Mouse (Mus musculus) neural tube, embryonic 15.5 days (tissue): ENCODE results near the gene Mfn2. TPM values are rescaled to one million over a fixed set of nuclear protein-coding genes. Genes with fewer than 3 reads are reported as not detected.

Source experiments
- ATAC-seq: fragments of 200-750 bp; cut with Nextera tagmentation; 2 replicates; pipeline ENCODE4 v1.8.0; 2017; ENCODE audit warnings: mild to moderate bottlenecking, moderate TSS enrichment, moderate library complexity; ENCODE audit not compliant: low FRiP score
- H3K27ac ChIP-seq: fragments of 300-500 bp; sonication (generic); replicated peaks from 2 replicates; pipeline ENCODE4 v1.5.1; 2015; ENCODE audit warnings: mild to moderate bottlenecking, inconsistent platforms
- H3K27me3 ChIP-seq: fragments of 300-500 bp; sonication (generic); replicated peaks from 2 replicates; pipeline ENCODE4 v1.6.1; 2015; ENCODE audit warnings: inconsistent platforms
- H3K36me3 ChIP-seq: fragments of 300-500 bp; sonication (generic); 2 replicates; pipeline ENCODE4 v1.6.1; 2015; ENCODE audit warnings: inconsistent platforms
- H3K4me1 ChIP-seq: fragments of 300-500 bp; sonication (generic); 2 replicates; pipeline ENCODE4 v1.6.1; 2015; ENCODE audit warnings: inconsistent platforms
- H3K4me2 ChIP-seq: fragments of 300-500 bp; sonication (generic); 2 replicates; pipeline ENCODE4 v1.6.1; 2015; ENCODE audit warnings: inconsistent platforms, mild to moderate bottlenecking, moderate library complexity
- H3K4me3 ChIP-seq: fragments of 300-500 bp; sonication (generic); replicated peaks from 2 replicates; pipeline ENCODE4 v1.5.1; 2015; ENCODE audit warnings: mild to moderate bottlenecking, inconsistent platforms
- H3K9ac ChIP-seq: fragments of 300-500 bp; sonication (generic); replicated peaks from 2 replicates; pipeline ENCODE4 v1.6.1; 2015; ENCODE audit warnings: mild to moderate bottlenecking, inconsistent platforms
- H3K9me3 ChIP-seq: fragments of 300-500 bp; sonication (generic); replicated peaks from 2 replicates; pipeline ENCODE4 v1.6.1; 2016; ENCODE audit warnings: inconsistent platforms
- WGBS: fragments of 180-500 bp; shearing (Covaris S2); methylation state at CpG from one replicate; pipeline ENCODE4 v1.1.7; 2015; ENCODE audit warnings: mixed read lengths; 5-methylcytosine and 5-hydroxymethylcytosine counted together
- polyA plus RNA-seq: library from polyadenylated mRNA; unstranded; fragments of >200 nt; fragmentation: Nextera tagmentation; extraction: Ambion mirVana; gene quantifications from 2 replicates; pipeline ENCODE4 v1.2.1, GENCODE M21; 2015

Gene Mfn2
- polyA plus RNA-seq, 1 experiment from 2014 or later: 100 TPM

DNA sequence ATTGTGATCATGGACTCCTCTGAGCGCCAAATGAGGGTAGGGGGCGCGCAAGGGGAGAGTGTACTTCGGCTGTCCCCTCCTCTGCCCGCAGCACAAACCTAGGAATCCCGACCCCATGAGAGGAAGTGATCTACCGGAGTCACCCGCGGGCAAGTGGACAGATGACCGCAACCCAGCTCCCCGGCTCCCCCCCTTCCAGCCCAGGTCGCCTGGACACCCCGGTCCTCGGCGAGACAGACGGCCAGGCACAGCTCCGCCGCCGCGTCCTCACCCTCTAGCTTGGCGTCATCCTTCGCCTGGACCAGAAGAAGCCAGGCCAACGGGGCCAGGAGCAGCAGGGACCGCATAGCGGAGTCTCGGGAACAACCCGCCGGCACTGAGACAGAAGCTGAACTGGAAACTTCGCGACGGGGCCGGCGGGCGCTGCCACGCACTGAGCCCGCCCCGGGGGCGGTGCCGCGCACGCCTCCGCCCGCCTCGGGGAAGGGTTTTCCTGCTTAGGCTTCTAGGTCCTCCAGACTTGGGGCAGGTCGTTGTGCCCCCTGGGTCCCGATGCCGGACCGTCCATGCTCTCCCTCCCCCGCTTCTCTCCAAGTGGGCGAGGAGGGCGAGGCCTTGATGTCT is 31.9 kb upstream of the Mfn2 start, which contains the start of gene Plod1:
Gene Plod1 (minus strand): TSS at position 437 of the 624 bp plus-strand sequence.
- Histone ChIP-seq H3K9me3 (no peaks in the 10 kb centered on the region), H3K36me3 (no peaks in the 10 kb centered on the region), H3K27ac (peak within 1 kb of the TSS; percentile 69), H3K9ac (peak within 1 kb of the TSS; percentile 59), H3K4me2 (peak within 1 kb of the TSS; percentile 85), H3K4me3 (peak within 1 kb of the TSS; percentile 53), H3K27me3 (no peaks in the 10 kb centered on the region), H3K4me1 (peaks cover 20% of the 10 kb centered on the region)
- under 1% methylated on average over 51 of the region's 51 CpGs for WGBS
- peak; percentile 29; the same call in 1 of the 2 replicates for ATAC-seq

DNA sequence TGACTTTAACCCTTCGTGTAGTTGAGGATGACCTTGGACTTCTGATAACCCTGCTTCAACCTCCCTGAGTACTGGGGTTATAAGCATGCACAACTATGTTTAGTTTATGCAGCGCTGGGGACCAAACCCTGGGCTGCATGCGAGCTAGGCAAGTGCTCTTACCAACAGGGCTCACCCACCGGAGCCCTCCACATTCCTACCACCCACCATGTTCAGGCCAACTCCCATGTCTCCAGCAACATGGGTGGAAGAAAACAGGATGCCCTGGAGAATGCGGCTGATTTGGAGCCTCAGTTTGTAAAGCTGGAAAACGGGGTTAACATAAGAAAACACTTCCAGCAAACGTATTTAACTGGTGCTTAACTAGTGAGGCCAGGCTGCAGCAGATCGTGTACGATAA is 31.4 kb upstream of the Mfn2 start:
- no peaks in the 10 kb centered on the region for H3K27me3 ChIP-seq
- no peak for ATAC-seq
- peak overlapping the region; percentile 53 for H3K4me3 ChIP-seq
- no peaks in the 10 kb centered on the region for H3K9me3 ChIP-seq
- H3K4me1 ChIP-seq: peaks cover 18% of the 10 kb centered on the region
- no peaks in the 10 kb centered on the region for H3K36me3 ChIP-seq
- WGBS: 26% methylated on average over 9 of the region's 9 CpGs
- no peak overlapping the region for H3K27ac ChIP-seq
- H3K4me2 ChIP-seq: peak overlapping the region; percentile 85
- H3K9ac ChIP-seq: peak overlapping the region; percentile 59; the same call in 1 of the 2 replicates

DNA sequence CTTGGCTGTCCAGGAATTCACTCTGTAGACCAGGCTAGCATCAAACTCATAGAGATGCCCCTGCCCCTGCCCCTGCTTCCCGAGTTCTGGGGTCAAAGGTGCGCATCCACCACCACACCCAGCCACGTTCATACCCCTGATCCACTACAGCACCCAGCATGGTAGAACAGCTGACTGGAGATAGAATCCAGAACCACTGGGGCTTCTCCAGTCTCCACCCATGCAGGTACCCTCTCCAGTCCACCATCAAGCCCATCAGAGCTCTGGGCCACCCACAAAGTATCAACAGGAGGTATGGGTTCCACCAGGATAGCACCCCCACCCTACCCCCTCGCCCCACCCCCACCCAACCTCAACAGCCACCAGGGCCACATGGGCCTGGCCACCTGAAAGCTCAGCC is 30.1 kb upstream of the Mfn2 start:
- no peaks in the 10 kb centered on the region for H3K36me3 ChIP-seq
- H3K27ac ChIP-seq: no peak overlapping the region
- H3K4me2 ChIP-seq: no peak overlapping the region
- ATAC-seq: no peak
- H3K4me3 ChIP-seq: no peak overlapping the region
- H3K9ac ChIP-seq: no peak overlapping the region
- no peaks in the 10 kb centered on the region for H3K9me3 ChIP-seq
- H3K4me1 ChIP-seq: peaks cover 11% of the 10 kb centered on the region
- WGBS: 79% methylated on average over 4 of the region's 4 CpGs
- H3K27me3 ChIP-seq: no peaks in the 10 kb centered on the region

DNA sequence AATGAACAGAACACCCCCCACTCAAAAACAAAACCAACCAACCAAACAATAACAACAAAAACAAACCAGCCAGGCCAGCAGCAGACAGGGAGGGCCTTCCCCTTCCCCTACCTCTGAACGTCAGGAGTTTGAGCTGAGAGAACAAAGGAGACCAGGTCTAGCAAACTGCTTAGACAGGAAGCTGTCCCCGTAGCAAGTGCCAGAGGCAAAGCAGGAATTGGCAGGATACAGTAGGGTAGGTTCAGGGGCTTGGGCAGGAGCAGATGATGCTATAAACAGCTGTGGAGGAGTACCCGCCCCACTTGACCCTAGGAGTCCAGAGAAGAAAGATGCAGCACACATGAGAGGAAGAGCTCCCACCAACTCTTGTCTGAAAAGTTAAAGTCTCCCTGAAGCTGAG is 29.6 kb upstream of the Mfn2 start:
- Histone ChIP-seq H3K4me2 (no peak overlapping the region), H3K9me3 (no peaks in the 10 kb centered on the region), H3K4me3 (no peak overlapping the region), H3K9ac (no peak overlapping the region), H3K27me3 (no peaks in the 10 kb centered on the region), H3K4me1 (peaks cover 11% of the 10 kb centered on the region), H3K36me3 (no peaks in the 10 kb centered on the region), H3K27ac (no peak overlapping the region)
- no peak for ATAC-seq
- WGBS: 62% methylated on average over 3 of the region's 3 CpGs

- Histone ChIP-seq H3K9ac (no peak overlapping the region), H3K4me1 (peaks cover 8% of the 10 kb centered on the region; the same call in 1 of the 2 replicates), H3K27ac (no peak overlapping the region), H3K36me3 (no peaks in the 10 kb centered on the region), H3K27me3 (no peaks in the 10 kb centered on the region), H3K4me2 (no peak overlapping the region), H3K9me3 (no peaks in the 10 kb centered on the region), H3K4me3 (no peak overlapping the region)
- WGBS: 94% methylated on average over 14 of the region's 14 CpGs
- ATAC-seq: no peak
Measured at GRCm38 (mm10) chr4:147930946-147931345, 26.4 kb upstream of the Mfn2 start.

GRCm38 (mm10) chr4:147928540-147928939 is 24.0 kb upstream of the Mfn2 start:
- Histone ChIP-seq H3K27me3 (no peaks in the 10 kb centered on the region), H3K9me3 (no peaks in the 10 kb centered on the region), H3K27ac (no peak overlapping the region), H3K36me3 (no peaks in the 10 kb centered on the region), H3K4me1 (0 out of 2 replicates have a peak, but pooled peaks cover 6% of the 10 kb centered on the region), H3K4me2 (no peak overlapping the region), H3K9ac (no peak overlapping the region), H3K4me3 (no peak overlapping the region)
- 66% methylated on average over 7 of the region's 7 CpGs for WGBS
- ATAC-seq: no peak

DNA sequence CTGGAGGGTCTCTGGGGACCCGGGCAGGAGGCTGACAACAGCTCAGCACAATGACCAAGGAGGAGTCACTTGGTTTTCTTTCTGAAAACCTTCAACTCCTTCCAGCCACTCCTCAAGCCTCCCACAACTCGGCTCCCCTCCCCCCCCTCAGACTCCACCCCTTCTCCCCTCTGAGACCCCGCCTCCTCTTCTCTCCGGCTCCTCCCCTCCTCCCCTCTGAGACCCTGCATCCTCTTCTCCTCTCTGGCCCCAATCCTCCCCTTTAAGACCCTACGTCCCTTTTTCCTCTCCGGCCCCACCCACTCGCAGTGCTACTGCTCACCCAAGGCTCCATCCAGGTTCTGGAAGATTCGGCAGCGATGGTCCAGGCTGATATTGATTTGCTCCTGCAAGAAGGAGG is 23.6 kb upstream of the Mfn2 start:
- no peak for ATAC-seq

DNA sequence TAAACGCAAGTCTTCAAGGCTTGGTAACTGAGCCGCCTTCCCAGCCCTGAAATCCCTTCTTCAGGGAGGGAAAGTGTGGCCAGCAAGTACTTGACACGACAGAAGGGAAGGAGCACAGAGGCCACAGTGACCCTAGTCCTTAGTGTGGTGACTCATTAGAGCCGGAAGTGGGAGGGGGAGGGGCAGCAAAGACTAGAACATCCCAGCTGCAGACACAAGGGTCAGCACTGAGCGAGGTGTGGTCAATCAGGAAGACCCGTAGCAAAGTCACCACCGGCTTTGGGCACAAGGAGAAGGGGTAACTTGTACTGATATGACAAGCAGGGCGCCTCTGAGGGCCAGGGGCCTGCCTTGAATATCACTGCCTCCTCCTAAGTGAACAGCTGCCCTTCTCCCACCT is 23.2 kb upstream of the Mfn2 start:
- Histone ChIP-seq H3K9me3 (no peaks in the 10 kb centered on the region), H3K36me3 (no peaks in the 10 kb centered on the region), H3K4me1 (0 out of 2 replicates have a peak, but pooled peaks cover 6% of the 10 kb centered on the region), H3K27ac (no peak overlapping the region), H3K4me2 (no peak overlapping the region), H3K27me3 (no peaks in the 10 kb centered on the region), H3K4me3 (no peak overlapping the region), H3K9ac (no peak overlapping the region)
- ATAC-seq: no peak
- 49% methylated on average over 8 of the region's 8 CpGs for WGBS

More for the DNA sequence above, 23.6 kb upstream of the Mfn2 start:
- no peak overlapping the region for H3K9ac ChIP-seq
- H3K4me3 ChIP-seq: no peak overlapping the region
- H3K4me1 ChIP-seq: 0 out of 2 replicates have a peak, but pooled peaks cover 6% of the 10 kb centered on the region
- H3K27me3 ChIP-seq: no peaks in the 10 kb centered on the region
- whole genome bisulfite sequencing: 13% methylated on average over 8 of the region's 9 CpGs
- no peak overlapping the region for H3K27ac ChIP-seq
- no peak overlapping the region for H3K4me2 ChIP-seq
- H3K36me3 ChIP-seq: no peaks in the 10 kb centered on the region
- no peaks in the 10 kb centered on the region for H3K9me3 ChIP-seq

DNA sequence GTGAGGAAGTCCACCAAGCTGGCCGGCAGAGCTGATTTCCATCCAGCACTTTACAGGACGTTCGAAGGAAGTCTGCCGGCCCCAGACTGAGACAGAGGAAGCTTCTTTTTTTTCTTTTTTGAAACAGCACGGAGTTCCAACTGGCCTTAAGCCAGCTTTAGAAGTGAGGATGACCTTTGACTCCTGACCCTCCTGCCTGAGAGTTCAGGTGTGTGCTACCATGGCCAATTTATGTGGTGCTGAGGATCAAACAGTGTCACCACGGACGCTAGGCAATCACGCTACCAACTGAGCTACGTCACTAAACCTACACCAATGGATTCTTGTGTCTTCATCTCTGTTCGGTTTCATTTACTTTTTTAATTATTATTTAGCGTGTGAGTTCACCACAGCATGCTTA is 17.8 kb upstream of the Mfn2 start:
- ATAC-seq: no peak
- 88% methylated on average over 11 of the region's 11 CpGs for WGBS

GRCm38 (mm10) chr4:147920973-147921372 is 16.5 kb upstream of the Mfn2 start:
- no peak overlapping the region for H3K4me2 ChIP-seq
- H3K36me3 ChIP-seq: no peaks in the 10 kb centered on the region
- no peaks in the 10 kb centered on the region for H3K4me1 ChIP-seq
- no peaks in the 10 kb centered on the region for H3K27me3 ChIP-seq
- no peak overlapping the region for H3K4me3 ChIP-seq
- ATAC-seq: no peak
- no peaks in the 10 kb centered on the region for H3K9me3 ChIP-seq
- H3K27ac ChIP-seq: no peak overlapping the region
- no peak overlapping the region for H3K9ac ChIP-seq
- WGBS: 21% methylated on average over 10 of the region's 10 CpGs

More for the DNA sequence above, 17.8 kb upstream of the Mfn2 start:
- H3K27ac ChIP-seq: no peak overlapping the region
- H3K9ac ChIP-seq: no peak overlapping the region
- no peak overlapping the region for H3K4me3 ChIP-seq
- no peaks in the 10 kb centered on the region for H3K9me3 ChIP-seq
- H3K4me2 ChIP-seq: no peak overlapping the region
- H3K27me3 ChIP-seq: no peaks in the 10 kb centered on the region
- H3K4me1 ChIP-seq: no peaks in the 10 kb centered on the region
- no peaks in the 10 kb centered on the region for H3K36me3 ChIP-seq

DNA sequence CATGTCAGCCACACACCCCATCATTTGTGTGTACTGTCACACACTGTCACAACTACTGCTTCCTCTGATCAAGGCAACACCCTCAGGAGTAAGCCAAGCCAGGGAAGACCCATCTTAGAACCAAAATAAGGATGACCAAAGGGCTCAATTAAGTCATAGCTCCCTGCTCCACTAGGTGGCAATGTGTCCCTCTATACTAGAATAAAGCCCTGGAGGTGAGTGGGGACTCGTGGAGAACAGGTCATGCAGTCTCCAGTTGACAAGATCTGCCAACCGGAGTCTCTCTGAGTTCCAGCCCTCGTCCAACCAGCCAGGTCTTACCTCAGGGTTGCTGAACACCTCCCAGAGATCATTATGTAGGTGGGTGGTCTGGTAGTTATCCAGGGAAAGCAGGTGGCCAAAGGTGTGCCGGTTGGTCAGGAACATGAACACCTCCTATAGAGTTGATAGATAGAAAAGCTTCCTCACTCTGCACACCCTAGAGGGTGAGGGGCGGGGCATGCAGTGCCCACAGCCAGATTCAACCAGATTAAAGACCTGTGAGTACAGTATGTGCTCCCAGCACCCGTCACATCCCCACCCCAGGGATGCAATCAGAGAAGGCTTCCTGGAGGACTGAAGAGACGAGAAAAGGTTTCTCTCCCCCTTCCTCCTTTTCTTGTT is 14.1 kb upstream of the Mfn2 start:
- no peaks in the 10 kb centered on the region for H3K36me3 ChIP-seq
- WGBS: 64% methylated on average over 7 of the region's 7 CpGs
- ATAC-seq: no peak

DNA sequence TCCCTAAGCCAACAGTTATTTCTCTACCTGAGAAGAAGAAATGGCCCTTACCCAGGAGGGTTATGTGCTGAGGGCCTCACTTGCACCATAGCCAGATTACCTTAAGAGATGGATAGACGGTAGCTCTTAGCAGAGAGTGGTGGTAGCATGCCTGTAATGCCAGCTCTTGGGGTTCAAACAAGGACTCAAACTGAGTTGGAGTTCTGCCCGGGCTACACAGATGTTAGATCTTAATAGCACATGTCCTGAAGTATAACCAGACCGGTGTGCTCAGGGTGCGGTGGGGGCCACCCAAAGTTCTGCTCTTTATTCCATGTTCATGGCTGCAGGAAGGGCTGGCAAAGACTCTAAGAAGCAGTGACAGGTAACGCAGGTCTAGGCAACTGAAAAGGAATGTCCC is 5.0 kb upstream of the Mfn2 start:
- ATAC-seq: no peak
- Histone ChIP-seq H3K4me3 (no peak overlapping the region), H3K27me3 (no peaks in the 10 kb centered on the region), H3K4me1 (peaks cover 4% of the 10 kb centered on the region), H3K9me3 (no peaks in the 10 kb centered on the region), H3K9ac (no peak overlapping the region), H3K27ac (no peak overlapping the region), H3K4me2 (no peak overlapping the region), H3K36me3 (no peaks in the 10 kb centered on the region)
- WGBS: 94% methylated on average over 5 of the region's 5 CpGs

More for the DNA sequence above, 14.1 kb upstream of the Mfn2 start:
- Histone ChIP-seq H3K27ac (no peak overlapping the region), H3K27me3 (no peaks in the 10 kb centered on the region), H3K4me2 (no peak overlapping the region), H3K4me1 (no peaks in the 10 kb centered on the region), H3K4me3 (no peak overlapping the region), H3K9ac (no peak overlapping the region), H3K9me3 (no peaks in the 10 kb centered on the region)
